Mouse (Mus musculus) liver, postnatal 0 days (tissue): ENCODE data around the gene Slc25a39.

Experiments
- CTCF ChIP-seq: sonication (generic); IDR thresholded peaks from 2 replicates; pipeline ENCODE4 v1.5.1; 2016; ENCODE audit warnings: antibody characterized with exemption, low read depth
- EP300 ChIP-seq: IDR thresholded peaks from 2 replicates; pipeline ENCODE4 v1.6.1; 2016; ENCODE audit warnings: antibody characterized with exemption, low read depth, mild to moderate bottlenecking

DNA sequence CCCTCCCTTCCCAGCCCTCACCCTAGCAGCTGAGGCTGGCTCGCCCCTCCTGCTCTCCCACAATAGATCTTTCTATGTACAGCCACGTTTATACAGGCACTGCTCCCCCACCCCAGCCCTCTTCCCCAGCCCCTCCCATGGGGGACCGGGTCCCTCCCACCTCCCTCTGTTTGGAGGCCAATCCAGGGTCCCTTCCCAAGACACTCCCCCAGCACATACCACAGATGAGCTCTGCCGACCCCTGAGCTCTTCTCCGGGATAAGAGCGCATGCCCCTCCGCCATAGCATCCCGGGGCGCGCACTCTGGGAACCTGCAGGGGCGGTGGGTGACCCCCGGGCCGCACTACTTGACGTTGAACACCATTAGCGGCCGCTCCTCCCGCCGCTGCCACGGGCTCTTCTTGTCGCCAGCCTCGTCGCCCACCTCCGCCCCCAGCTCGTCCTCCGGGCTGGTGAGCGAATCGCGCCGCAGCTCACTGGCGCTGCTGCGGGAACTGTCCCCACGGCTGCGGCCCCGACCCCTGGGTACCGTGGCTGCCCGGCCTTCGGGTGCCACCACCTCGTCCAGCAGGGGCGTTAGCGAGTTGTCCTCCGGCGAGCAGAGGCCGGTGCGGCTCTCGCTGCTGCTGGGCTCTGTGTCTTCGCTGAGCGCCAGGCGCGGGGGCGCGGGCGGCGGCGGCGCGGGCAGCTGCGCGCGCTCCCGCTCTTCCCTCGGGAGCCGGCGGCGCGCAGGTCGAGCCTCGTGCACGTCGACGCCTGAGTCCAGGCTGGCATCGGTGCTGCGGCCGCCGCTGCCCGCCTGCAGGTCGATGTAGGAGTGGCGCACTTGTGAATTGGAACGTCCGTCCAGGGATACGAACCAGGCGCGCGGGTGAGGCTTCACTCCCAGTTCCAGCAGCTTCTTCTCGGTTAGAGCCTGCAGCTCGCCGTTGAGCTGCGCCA, 29.6 kb upstream of the Slc25a39 start:
- TF ChIP-seq EP300: no peak
- peak; percentile 48 for TF ChIP-seq CTCF
